Comparison of ENCODE assay signal across 8 mouse cellular contexts in genomic region chr2:60802191-60802590, GRCm38 (mm10).
DNase-seq lines count a peak whose midpoint lies in the region; ATAC-seq lines count a peak whose summit lies in the region.

No protein-coding gene starts in this region.

- H3K4me3 ChIP-seq in midbrain, embryonic 14.5 days (replicated peaks; ENCODE audit: low read depth, low read length): no peak overlapping the region

- peaks cover 29% of the 10 kb centered on the region for H3K4me1 ChIP-seq in midbrain, embryonic 14.5 days (ENCODE audit: control insufficient read depth, insufficient read depth, low read length)

- no peak overlapping the region for H3K9ac ChIP-seq in midbrain, embryonic 14.5 days (replicated peaks; ENCODE audit: low read length)

- peak overlapping the region; percentile 33; the same call in 1 of the 2 replicates for H3K4me2 ChIP-seq in midbrain, embryonic 14.5 days (ENCODE audit: low read length)

- H3K36me3 ChIP-seq in midbrain, embryonic 14.5 days (ENCODE audit: control insufficient read depth, insufficient read depth, low read length): no peaks in the 10 kb centered on the region

- intact Hi-C loops in left cerebral cortex, postnatal 14 days (cut with DNase I): no loop called here

- peaks cover 14% of the 10 kb centered on the region for H3K27me3 ChIP-seq in midbrain, embryonic 14.5 days (ENCODE audit: control insufficient read depth, insufficient read depth, low read length)

- ATAC-seq in midbrain, embryonic 14.5 days (ENCODE audit: low FRiP score, low TSS enrichment): 0 out of 2 replicates have a peak, but pooled peaks have one; percentile 21

- DNase-seq in adrenal gland, adult 2 months: peak; percentile 58
- DNase-seq in adrenal gland, adult 8-10 months: no peak
- DNase-seq in left cerebral cortex, postnatal 14 days (ENCODE audit: low spot score in 2 of 2): peak; percentile 22 to 57
- DNase-seq in left cerebral cortex, adult 11 months (ENCODE audit: low spot score): no peak
- peak; percentile 38 for DNase-seq in embryo, embryonic 9.5 days (ENCODE audit: extremely low spot score)
- peak; percentile 46 to 72 for DNase-seq in kidney, postnatal 25 days
- DNase-seq in midbrain, embryonic 14.5 days: peak; percentile 81
- no peak for DNase-seq in c-Kit-positive CD71-positive TER-119-positive erythroid progenitor cells, embryonic 14.5 days (ENCODE audit: low spot score)

- 12% methylated on average over 4 of the region's 4 CpGs for WGBS in midbrain, embryonic 14.5 days

- no peaks in the 10 kb centered on the region for H3K9me3 ChIP-seq in midbrain, embryonic 14.5 days (ENCODE audit: control insufficient read depth, low read length)

- no peak overlapping the region for H3K27ac ChIP-seq in midbrain, embryonic 14.5 days (replicated peaks; ENCODE audit: low read depth, low read length)

Comparison
In these comparisons a context has a peak if more than half of its experiments do, and no peak if none do; other contexts are left out.
1. DNase-seq: peak in adrenal gland, adult 2 months (single experiment), left cerebral cortex, postnatal 14 days (2 of 2), embryo, embryonic 9.5 days (single experiment), kidney, postnatal 25 days (2 of 2) and midbrain, embryonic 14.5 days (single experiment); none in adrenal gland, adult 8-10 months (single experiment), left cerebral cortex, adult 11 months (single experiment) and c-Kit-positive CD71-positive TER-119-positive erythroid progenitor cells, embryonic 14.5 days (single experiment).